Mouse (Mus musculus) stomach, embryonic 16.5 days (tissue): ENCODE data around the gene Mid1. TPM values are rescaled to one million over a fixed set of nuclear protein-coding genes. Genes with fewer than 3 reads are reported as not detected.
A peak's percentile ranks its signal among the peaks of the same experiment; 100 is the strongest.

Experiments
- ATAC-seq: fragments of 200-750 bp; cut with Nextera tagmentation; 2 replicates; pipeline ENCODE4 v1.8.0; 2017; ENCODE audit warnings: moderate number of reproducible peaks, moderate TSS enrichment; ENCODE audit not compliant: insufficient read depth, low FRiP score
- H3K27ac ChIP-seq: fragments of 300-500 bp; sonication (generic); 2 replicates; pipeline ENCODE4 v1.5.1; 2014; ENCODE audit warnings: low read length
- H3K27me3 ChIP-seq: fragments of 300-500 bp; sonication (generic); 2 replicates; pipeline ENCODE4 v1.6.1; 2014; ENCODE audit warnings: low read length, control low read depth, mixed read lengths; ENCODE audit not compliant: control insufficient read depth, insufficient read depth
- H3K36me3 ChIP-seq: fragments of 300-500 bp; sonication (generic); 2 replicates; pipeline ENCODE4 v1.6.1; 2014; ENCODE audit warnings: low read length; ENCODE audit not compliant: control insufficient read depth, insufficient read depth
- H3K4me1 ChIP-seq: fragments of 300-500 bp; sonication (generic); 2 replicates; pipeline ENCODE4 v1.6.1; 2014; ENCODE audit warnings: low read length, control low read depth, mixed read lengths; ENCODE audit not compliant: control insufficient read depth, insufficient read depth
- H3K4me2 ChIP-seq: fragments of 300-500 bp; sonication (generic); 2 replicates; pipeline ENCODE4 v1.6.1; 2014; ENCODE audit warnings: low read depth, low read length, mixed read lengths
- H3K4me3 ChIP-seq: fragments of 300-500 bp; sonication (generic); replicated peaks from 2 replicates; pipeline ENCODE4 v1.5.1; 2014; ENCODE audit warnings: mild to moderate bottlenecking, low read length
- H3K9ac ChIP-seq: fragments of 300-500 bp; sonication (generic); 2 replicates; pipeline ENCODE4 v1.6.1; 2014; ENCODE audit warnings: low read length
- H3K9me3 ChIP-seq: fragments of 300-500 bp; sonication (generic); replicated peaks from 2 replicates; pipeline ENCODE4 v1.6.1; 2016; ENCODE audit warnings: low read length, control low read depth; ENCODE audit not compliant: control insufficient read depth
- WGBS: fragments of 180-500 bp; shearing (Covaris S2); extraction: QIAGEN DNeasy Blood & Tissue Kit; methylation state at CpG from one replicate; pipeline ENCODE4 v1.1.7; 2014; 5-methylcytosine and 5-hydroxymethylcytosine counted together
- polyA plus RNA-seq: library from polyadenylated mRNA; unstranded; fragments of >200 nt; fragmentation: Nextera tagmentation; extraction: Ambion mirVana; gene quantifications from 2 replicates; pipeline ENCODE4 v1.2.1, GENCODE M21; 2015

Mid1 gene
- polyA plus RNA-seq, 1 experiment from 2014 or later, result 6.8 TPM

DNA sequence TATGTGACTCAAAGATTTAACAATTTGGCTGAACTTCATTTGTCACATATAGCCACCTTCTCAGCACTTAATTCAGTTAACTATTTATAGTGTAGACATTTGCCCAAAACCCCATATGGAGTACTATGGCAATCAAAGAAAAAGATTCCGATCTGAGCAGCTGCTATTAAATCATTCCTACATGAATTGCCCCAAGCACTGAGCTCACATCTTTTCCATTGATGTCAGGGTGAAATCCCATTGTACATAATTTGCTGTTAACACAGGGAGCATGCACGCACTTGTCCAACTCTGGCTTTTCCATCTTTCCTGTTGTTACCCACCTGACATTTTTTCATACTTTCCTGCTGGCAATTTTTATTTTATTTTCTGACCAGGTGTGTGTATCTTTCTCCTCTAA, 237.5 kb downstream of the Mid1 start:
- H3K4me1 ChIP-seq, result no peaks in the 10 kb centered on the region
- ATAC-seq, result no peak
- no peaks in the 10 kb centered on the region; the same call in 1 of the 2 replicates for H3K27me3 ChIP-seq
- 73% methylated on average over 2 of the region's 2 CpGs for WGBS
- H3K27ac ChIP-seq, result no peak overlapping the region
- H3K9me3 ChIP-seq, result no peaks in the 10 kb centered on the region
- no peak overlapping the region for H3K4me3 ChIP-seq
- no peak overlapping the region for H3K4me2 ChIP-seq
- no peaks in the 10 kb centered on the region for H3K36me3 ChIP-seq
- no peak overlapping the region for H3K9ac ChIP-seq

DNA sequence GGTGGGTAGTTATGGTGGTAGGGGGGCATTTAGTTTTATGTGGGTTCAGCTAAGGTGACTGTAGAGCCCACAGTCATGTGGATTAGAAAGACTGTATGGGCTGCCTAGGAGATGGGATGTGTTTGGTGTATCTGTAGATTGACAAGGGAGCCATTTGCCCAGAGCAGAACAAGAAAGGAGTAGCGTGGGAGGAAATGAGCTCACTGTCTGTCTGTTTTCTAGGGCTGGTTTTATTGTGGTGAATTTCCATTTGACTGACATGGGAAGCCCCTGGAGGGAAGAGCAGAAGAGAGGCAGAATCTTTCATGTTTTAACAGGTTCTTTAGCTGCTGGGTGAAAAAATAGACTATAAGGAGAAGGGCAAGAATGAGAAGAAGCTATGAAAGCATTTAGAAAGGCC, 238.4 kb downstream of the Mid1 start:
- H3K9me3 ChIP-seq, result no peaks in the 10 kb centered on the region
- H3K4me3 ChIP-seq, result no peak overlapping the region
- WGBS, result 67% methylated on average over 1 of the region's 1 CpGs
- no peak overlapping the region for H3K9ac ChIP-seq
- no peak for ATAC-seq
- H3K4me2 ChIP-seq, result no peak overlapping the region
- H3K27ac ChIP-seq, result no peak overlapping the region
- H3K27me3 ChIP-seq, result no peaks in the 10 kb centered on the region; the same call in 1 of the 2 replicates
- no peaks in the 10 kb centered on the region for H3K4me1 ChIP-seq
- no peaks in the 10 kb centered on the region for H3K36me3 ChIP-seq

- H3K9ac ChIP-seq, result no peak overlapping the region
- H3K4me1 ChIP-seq, result no peaks in the 10 kb centered on the region
- H3K9me3 ChIP-seq, result no peaks in the 10 kb centered on the region
- H3K27ac ChIP-seq, result no peak overlapping the region
- ATAC-seq, result no peak
- 53% methylated on average over 7 of the region's 7 CpGs for WGBS
- no peak overlapping the region for H3K4me2 ChIP-seq
- no peaks in the 10 kb centered on the region for H3K36me3 ChIP-seq
- H3K4me3 ChIP-seq, result no peak overlapping the region
- no peaks in the 10 kb centered on the region; the same call in 1 of the 2 replicates for H3K27me3 ChIP-seq
These were observed 240.6 kb downstream of the Mid1 start for GRCm38 (mm10) chrX:169925600-169925999.

DNA sequence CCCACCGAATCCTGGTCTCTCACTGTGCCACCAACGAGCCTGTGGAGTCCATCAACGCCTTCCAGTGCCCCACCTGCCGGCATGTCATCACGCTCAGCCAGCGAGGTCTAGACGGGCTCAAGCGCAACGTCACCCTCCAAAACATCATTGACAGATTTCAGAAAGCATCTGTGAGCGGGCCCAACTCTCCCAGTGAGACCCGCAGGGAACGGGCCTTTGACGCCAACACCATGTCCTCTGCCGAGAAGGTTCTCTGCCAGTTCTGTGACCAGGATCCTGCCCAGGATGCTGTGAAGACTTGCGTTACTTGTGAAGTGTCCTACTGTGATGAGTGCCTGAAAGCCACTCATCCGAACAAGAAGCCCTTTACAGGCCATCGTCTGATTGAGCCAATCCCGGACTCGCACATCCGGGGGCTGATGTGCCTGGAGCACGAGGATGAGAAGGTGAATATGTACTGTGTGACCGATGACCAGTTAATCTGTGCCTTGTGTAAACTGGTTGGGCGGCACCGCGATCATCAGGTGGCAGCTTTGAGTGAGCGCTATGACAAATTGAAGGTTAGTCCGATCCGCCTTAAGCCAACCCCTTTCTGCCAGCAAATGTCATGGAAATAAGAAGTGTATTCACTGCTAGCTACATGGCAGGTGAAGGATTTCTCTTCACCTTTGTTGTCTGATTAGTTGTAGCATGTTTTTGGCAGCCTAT, 242.3 kb downstream of the Mid1 start:
- WGBS, result 84% methylated on average over 28 of the region's 28 CpGs
- no peak overlapping the region for H3K9ac ChIP-seq

GRCm38 (mm10) chrX:169930868-169931267, 245.9 kb downstream of the Mid1 start:
- Histone ChIP-seq H3K36me3 (no peaks in the 10 kb centered on the region), H3K9me3 (no peaks in the 10 kb centered on the region), H3K4me1 (no peaks in the 10 kb centered on the region; the same call in 1 of the 2 replicates), H3K9ac (no peak overlapping the region), H3K4me3 (no peak overlapping the region), H3K4me2 (no peak overlapping the region), H3K27ac (no peak overlapping the region), H3K27me3 (no peaks in the 10 kb centered on the region)
- no peak for ATAC-seq
- WGBS, result 52% methylated on average over 2 of the region's 2 CpGs

More for the DNA sequence above, 242.3 kb downstream of the Mid1 start:
- Histone ChIP-seq H3K27ac (no peak overlapping the region), H3K4me1 (no peaks in the 10 kb centered on the region), H3K36me3 (no peaks in the 10 kb centered on the region), H3K4me2 (no peak overlapping the region), H3K27me3 (no peaks in the 10 kb centered on the region; the same call in 1 of the 2 replicates), H3K4me3 (no peak overlapping the region), H3K9me3 (no peaks in the 10 kb centered on the region)
- no peak for ATAC-seq

DNA sequence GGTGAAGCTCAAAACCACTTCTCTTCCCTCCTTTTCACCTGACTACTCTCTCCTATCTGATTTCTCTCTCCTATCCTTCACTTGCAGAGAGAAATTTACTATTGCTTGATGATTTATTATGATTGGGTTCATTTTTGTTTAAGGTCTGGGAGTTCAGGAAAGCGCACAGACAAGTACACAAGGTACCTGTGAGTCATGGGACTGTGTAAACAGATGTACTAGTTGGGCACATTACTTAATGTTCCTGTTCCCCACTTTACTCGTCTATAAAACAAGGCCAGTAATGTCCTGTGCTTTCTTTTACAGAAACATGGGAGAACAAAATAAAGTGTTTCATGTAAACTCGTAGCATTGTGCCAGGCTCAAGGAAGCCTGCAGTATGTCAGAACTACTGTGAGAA, 248.2 kb downstream of the Mid1 start:
- WGBS, result 44% methylated on average over 3 of the region's 3 CpGs
- Histone ChIP-seq H3K4me3 (no peak overlapping the region), H3K4me1 (no peaks in the 10 kb centered on the region; the same call in 1 of the 2 replicates), H3K9ac (no peak overlapping the region), H3K27me3 (no peaks in the 10 kb centered on the region), H3K9me3 (no peaks in the 10 kb centered on the region), H3K4me2 (no peak overlapping the region), H3K27ac (no peak overlapping the region), H3K36me3 (no peaks in the 10 kb centered on the region)
- no peak for ATAC-seq

DNA sequence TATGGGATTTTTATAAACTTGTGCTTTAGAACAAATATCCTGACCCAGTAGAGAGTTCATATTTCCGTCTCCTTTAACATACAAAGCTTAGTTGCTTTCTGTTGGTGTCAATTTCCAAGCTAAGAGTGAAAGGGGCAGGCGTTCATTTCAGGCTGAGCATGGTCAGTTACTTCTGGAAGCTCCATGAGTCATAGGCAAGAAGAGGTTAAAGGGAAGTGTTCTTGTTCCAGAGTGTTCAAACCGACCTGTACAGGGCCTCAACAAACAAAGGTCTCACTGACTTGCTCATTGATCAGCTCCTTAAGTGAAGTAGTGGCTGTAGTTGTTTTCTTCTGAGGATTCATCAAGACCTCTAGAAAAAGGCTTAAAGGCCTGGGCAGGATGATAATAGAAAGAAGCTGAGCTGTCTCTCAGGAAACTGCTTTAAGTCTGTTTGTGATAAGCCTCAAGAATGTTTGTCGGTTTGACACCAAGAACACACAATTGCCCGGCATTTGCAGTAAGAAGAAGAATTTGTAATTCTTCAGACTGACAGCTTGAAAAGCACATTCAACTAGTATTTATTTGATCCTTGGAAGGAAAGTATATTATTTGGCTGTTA, 252.2 kb downstream of the Mid1 start:
- H3K4me1 ChIP-seq, result no peaks in the 10 kb centered on the region; the same call in 1 of the 2 replicates
- no peaks in the 10 kb centered on the region for H3K9me3 ChIP-seq
- 33% methylated on average over 5 of the region's 5 CpGs for WGBS
- H3K27ac ChIP-seq, result peak overlapping the region; percentile 41; the same call in 1 of the 2 replicates
- H3K9ac ChIP-seq, result no peak overlapping the region
- H3K36me3 ChIP-seq, result no peaks in the 10 kb centered on the region
- no peak overlapping the region for H3K4me3 ChIP-seq
- H3K4me2 ChIP-seq, result no peak overlapping the region
- H3K27me3 ChIP-seq, result no peaks in the 10 kb centered on the region; the same call in 1 of the 2 replicates
- no peak for ATAC-seq

GRCm38 (mm10) chrX:169940531-169940930, 255.5 kb downstream of the Mid1 start:
- Histone ChIP-seq H3K9me3 (no peaks in the 10 kb centered on the region), H3K27ac (no peak overlapping the region), H3K9ac (no peak overlapping the region), H3K36me3 (no peaks in the 10 kb centered on the region), H3K27me3 (no peaks in the 10 kb centered on the region; the same call in 1 of the 2 replicates), H3K4me3 (no peak overlapping the region), H3K4me2 (no peak overlapping the region), H3K4me1 (no peaks in the 10 kb centered on the region; the same call in 1 of the 2 replicates)
- no peak for ATAC-seq
- 70% methylated on average over 4 of the region's 4 CpGs for WGBS

DNA sequence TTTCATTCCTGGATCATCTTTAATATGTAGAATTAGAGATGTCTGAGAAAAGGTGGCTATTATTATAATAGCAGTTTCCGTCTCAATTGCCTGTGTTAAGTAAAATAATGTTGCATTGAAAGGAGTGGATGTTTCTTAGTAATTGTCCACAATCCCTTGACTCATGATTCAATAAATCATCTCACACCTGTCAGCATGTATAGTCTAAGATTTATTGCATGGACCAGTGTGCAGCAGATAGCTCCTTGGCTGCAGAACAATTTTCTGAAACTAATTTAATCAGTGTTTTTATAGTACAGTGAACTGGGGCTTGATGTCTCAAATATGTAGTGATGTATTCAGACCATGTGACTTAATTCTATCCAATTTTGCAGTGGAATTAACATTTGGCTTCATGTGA, 265.6 kb downstream of the Mid1 start:
- H3K4me2 ChIP-seq, result no peak overlapping the region
- no peak for ATAC-seq
- no peak overlapping the region for H3K9ac ChIP-seq
- no peak overlapping the region for H3K27ac ChIP-seq
- no peaks in the 10 kb centered on the region for H3K36me3 ChIP-seq
- 58% methylated on average over 1 of the region's 1 CpGs for WGBS
- no peaks in the 10 kb centered on the region; the same call in 1 of the 2 replicates for H3K27me3 ChIP-seq
- no peaks in the 10 kb centered on the region for H3K4me1 ChIP-seq
- H3K4me3 ChIP-seq, result no peak overlapping the region
- H3K9me3 ChIP-seq, result no peaks in the 10 kb centered on the region
